Mouse (Mus musculus) ES-E14 (cell line): ENCODE measurements around the gene Kcnj12.

ENCODE experiments used
- ZC3H11A ChIP-seq: IDR thresholded peaks from 2 replicates; pipeline ENCODE4 v1.6.1; 2012; ENCODE audit warnings: low read depth, mild to moderate bottlenecking, inconsistent platforms, low read length, borderline replicate concordance
- ZNF384 ChIP-seq: IDR thresholded peaks from 2 replicates; pipeline ENCODE4 v1.6.1; 2012; ENCODE audit warnings: low read depth, low read length, inconsistent platforms

DNA sequence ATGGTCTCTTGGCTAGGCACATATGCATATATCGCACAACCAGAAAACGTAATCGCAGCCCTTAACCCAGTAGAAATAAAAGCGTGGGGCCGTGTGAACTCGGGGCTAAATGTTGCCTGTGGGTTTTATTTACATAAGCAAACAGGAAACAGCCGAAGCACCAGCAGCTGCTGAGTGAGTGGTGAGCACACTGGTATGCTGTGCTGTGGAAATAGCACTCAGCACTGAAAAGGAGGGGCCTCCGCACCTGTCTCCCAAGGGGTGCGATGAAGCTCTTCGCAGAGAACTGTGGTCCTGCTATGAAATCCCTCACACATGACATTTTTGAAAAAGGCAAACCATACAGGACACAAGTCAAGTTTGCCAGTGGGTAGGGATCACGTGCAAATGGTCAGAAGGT is 47.3 kb upstream of the Kcnj12 start:
- no peak for TF ChIP-seq ZC3H11A
- TF ChIP-seq ZNF384, result no peak
